In the genomic region with DNA sequence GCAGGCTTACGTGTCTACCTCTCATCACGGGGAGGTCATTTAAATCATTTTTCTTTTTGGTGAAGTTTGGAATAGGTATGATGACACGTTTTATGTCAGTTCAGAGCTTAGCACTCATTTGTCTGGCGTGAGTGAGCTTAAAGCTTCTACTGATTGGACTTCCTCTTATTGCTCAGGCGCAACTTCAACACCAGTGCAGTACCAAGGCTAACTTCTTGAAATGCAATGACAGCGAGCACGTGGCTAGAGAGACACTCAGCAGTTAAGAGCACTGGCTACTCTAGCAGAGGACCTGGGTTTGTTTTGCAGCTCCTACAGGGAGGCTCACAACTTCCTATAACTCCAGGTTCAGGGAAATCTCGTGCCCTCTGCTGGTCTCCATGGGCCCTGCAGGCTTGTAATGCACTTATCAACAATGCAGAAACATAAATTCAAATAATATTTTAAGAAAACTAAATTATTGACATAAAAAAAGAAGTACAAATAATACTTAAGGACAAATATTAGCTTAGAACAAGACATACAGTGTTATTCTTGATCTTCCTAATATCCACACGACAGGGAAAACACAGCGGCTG, we compare ENCODE assay signal across 9 mouse cellular contexts.
DNase-seq lines count a peak whose midpoint lies in the region; ATAC-seq and TF ChIP-seq lines count a peak whose summit lies in the region.
"Had no signal": no experiment of that assay in that cellular context is flagged by ENCODE, and none has a peak within 500 bp of the region (broad histone marks: within the 10 kb centered on the region; RNA-seq: fewer than 3 reads in every experiment).

No protein-coding gene starts in this region.

- peak; percentile 5 for DNase-seq in kidney, adult 9 months
- no peak for DNase-seq in neural tube, embryonic 10.5 days (ENCODE audit: extremely low spot score, low spot score)
- no peak for DNase-seq in stomach, postnatal 0 days (ENCODE audit: low spot score)
- no peak for DNase-seq in embryo, embryonic 10 days (ENCODE audit: low spot score)
- DNase-seq: heart, postnatal 4 days; right cerebral cortex, postnatal 4 days had no signal

- H3K9me3 ChIP-seq in kidney, embryonic 16.5 days (ENCODE audit: low read length), result no peaks in the 10 kb centered on the region
- no peaks in the 10 kb centered on the region for H3K9me3 ChIP-seq in neural tube, embryonic 13.5 days
- H3K9me3 ChIP-seq in stomach, postnatal 0 days (ENCODE audit: control insufficient read depth, low read length), result no peaks in the 10 kb centered on the region

- H3K4me1 ChIP-seq in kidney, embryonic 16.5 days (ENCODE audit: insufficient read depth, low read length), result no peaks in the 10 kb centered on the region
- H3K4me1 ChIP-seq in neural tube, embryonic 13.5 days (replicated peaks), result no peaks in the 10 kb centered on the region; the same call in 1 of the 2 replicates
- 0 out of 2 replicates have a peak, but pooled peaks cover under 1% of the 10 kb centered on the region for H3K4me1 ChIP-seq in bone marrow macrophage, adult 2 months (ENCODE audit: control insufficient read depth, insufficient read depth, low read length)
- H3K4me1 ChIP-seq in stomach, postnatal 0 days (replicated peaks; ENCODE audit: control insufficient read depth, insufficient read depth), result no peaks in the 10 kb centered on the region

- H3K4me3 ChIP-seq in kidney, embryonic 16.5 days (ENCODE audit: low read length), result no peak overlapping the region
- no peak overlapping the region for H3K4me3 ChIP-seq in neural tube, embryonic 13.5 days
- H3K4me3 ChIP-seq in bone marrow macrophage, adult 2 months (ENCODE audit: insufficient read depth, low read length), result no peak overlapping the region
- no peak overlapping the region for H3K4me3 ChIP-seq in stomach, postnatal 0 days (ENCODE audit: low read depth, low read length)

- WGBS in kidney, embryonic 16.5 days, result 83% methylated on average over 10 of the region's 10 CpGs
- WGBS in neural tube, embryonic 13.5 days, result 89% methylated on average over 10 of the region's 10 CpGs
- WGBS in stomach, postnatal 0 days, result 86% methylated on average over 10 of the region's 10 CpGs

- TF ChIP-seq POLR2A in bone marrow macrophage, adult 2 months (IDR thresholded peaks at IDR 0.05; ENCODE audit: borderline replicate concordance, low read depth, low read length), result no peak

- no peaks in the 10 kb centered on the region for H3K27me3 ChIP-seq in kidney, embryonic 16.5 days (ENCODE audit: insufficient read depth, low read length)
- no peaks in the 10 kb centered on the region for H3K27me3 ChIP-seq in neural tube, embryonic 13.5 days
- no peaks in the 10 kb centered on the region for H3K27me3 ChIP-seq in stomach, postnatal 0 days (ENCODE audit: control insufficient read depth, insufficient read depth, low read length)

- peak; percentile 41 for TF ChIP-seq CTCF in bone marrow macrophage, adult 2 months (IDR thresholded peaks at IDR 0.05; ENCODE audit: low read depth, low read length)
- TF ChIP-seq CTCF in stomach, postnatal 0 days (IDR thresholded peaks at IDR 0.05; ENCODE audit: low read depth), result peak; percentile 54

- no peak overlapping the region for H3K27ac ChIP-seq in kidney, embryonic 16.5 days (ENCODE audit: low read length)
- H3K27ac ChIP-seq in neural tube, embryonic 13.5 days (replicated peaks), result 0 out of 2 replicates have a peak overlapping the region, but pooled peaks have one; percentile 19
- no peak overlapping the region for H3K27ac ChIP-seq in bone marrow macrophage, adult 2 months (ENCODE audit: insufficient read depth, low read depth, low read length)
- H3K27ac ChIP-seq in stomach, postnatal 0 days (replicated peaks), result no peak overlapping the region

- H3K9ac ChIP-seq in kidney, embryonic 16.5 days (replicated peaks; ENCODE audit: low read length), result no peak overlapping the region
- no peak overlapping the region for H3K9ac ChIP-seq in neural tube, embryonic 13.5 days
- no peak overlapping the region for H3K9ac ChIP-seq in stomach, postnatal 0 days (ENCODE audit: low read length)

- no peak for ATAC-seq in kidney, embryonic 16.5 days (ENCODE audit: low FRiP score, low TSS enrichment)
- no peak for ATAC-seq in neural tube, embryonic 13.5 days (ENCODE audit: low read depth)
- no peak for ATAC-seq in stomach, postnatal 0 days (ENCODE audit: low FRiP score, low TSS enrichment)

- TF ChIP-seq EP300 in stomach, postnatal 0 days (optimal IDR thresholded peaks at IDR 0.05), result no peak

- H3K36me3 ChIP-seq in kidney, embryonic 16.5 days (ENCODE audit: insufficient read depth, low read length), result no peaks in the 10 kb centered on the region
- H3K36me3 ChIP-seq in neural tube, embryonic 13.5 days, result peaks cover 13% of the 10 kb centered on the region
- no peaks in the 10 kb centered on the region for H3K36me3 ChIP-seq in stomach, postnatal 0 days (ENCODE audit: control insufficient read depth, insufficient read depth, low read length)

- no peak overlapping the region for H3K4me2 ChIP-seq in kidney, embryonic 16.5 days (replicated peaks; ENCODE audit: low read depth, low read length)
- no peak overlapping the region for H3K4me2 ChIP-seq in neural tube, embryonic 13.5 days
- no peak overlapping the region for H3K4me2 ChIP-seq in stomach, postnatal 0 days (replicated peaks; ENCODE audit: low read depth)
